Mouse (Mus musculus): ENCODE measurements at regions not wholly inside any gene's neighbourhood (a gene's known extent, or its start where the extent isn't known, plus 50 kb on each side); places are given as distances from the start of the nearest gene placed in this dataset.

DNA sequence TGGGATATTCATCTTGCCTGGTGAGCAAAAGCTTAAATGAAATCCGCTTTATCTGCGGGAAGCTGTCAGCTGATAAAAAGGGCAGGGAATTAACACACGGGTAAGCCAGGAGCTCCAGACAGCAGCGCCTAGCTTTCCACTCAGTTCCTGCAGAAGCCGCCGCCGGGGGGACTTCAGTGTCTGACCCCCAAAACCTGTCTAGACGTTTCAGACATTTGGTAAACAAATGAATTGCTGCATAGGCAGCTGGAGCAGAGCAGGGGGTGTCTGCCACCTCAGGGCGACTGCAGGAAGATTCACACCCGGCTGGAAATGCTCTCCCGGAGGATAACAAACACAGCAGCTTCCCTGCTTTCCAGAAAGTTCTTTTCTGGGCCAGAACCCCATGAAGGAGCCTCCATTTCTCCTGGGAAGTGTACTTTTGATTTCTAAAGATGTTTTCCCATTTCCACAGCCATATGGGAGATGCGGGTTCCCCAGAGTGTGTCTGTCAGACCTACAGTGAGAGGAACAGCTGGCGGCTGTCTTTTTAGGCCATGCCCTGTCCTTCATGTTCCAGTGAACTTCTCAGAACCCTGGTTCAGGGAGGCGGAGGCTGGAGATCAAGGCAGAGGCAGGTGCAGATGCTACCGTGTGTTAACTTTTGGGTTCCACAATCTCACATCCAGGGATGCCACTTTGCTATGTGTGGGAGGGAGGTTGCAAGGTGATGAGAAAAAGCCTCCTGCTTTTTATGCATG, 58.7 kb upstream of the Pmepa1 start:
- no peaks in the 10 kb centered on the region for H3K36me3 ChIP-seq (ENCODE audit: insufficient read depth, low read length)
- H3K4me1 ChIP-seq (replicated peaks; ENCODE audit: low read depth, low read length): peaks cover 47% of the 10 kb centered on the region
- TF ChIP-seq NANOG (IDR thresholded peaks at IDR 0.05; ENCODE audit: borderline replicate concordance, low read length): no peak
- no peak for TF ChIP-seq CTCF (conservative IDR thresholded peaks at IDR 0.05; ENCODE audit: low read length)
- no peak for TF ChIP-seq POU5F1 (IDR thresholded peaks at IDR 0.05; ENCODE audit: borderline replicate concordance, low read length)
- H3K9me3 ChIP-seq (ENCODE audit: low read length): no peaks in the 10 kb centered on the region
- 0 out of 2 replicates have a peak overlapping the region, but pooled peaks have one; percentile 7 for H3K4me3 ChIP-seq (replicated peaks; ENCODE audit: low read length)
- H3K27me3 ChIP-seq (ENCODE audit: insufficient read depth, low read length): peaks cover 66% of the 10 kb centered on the region

DNA sequence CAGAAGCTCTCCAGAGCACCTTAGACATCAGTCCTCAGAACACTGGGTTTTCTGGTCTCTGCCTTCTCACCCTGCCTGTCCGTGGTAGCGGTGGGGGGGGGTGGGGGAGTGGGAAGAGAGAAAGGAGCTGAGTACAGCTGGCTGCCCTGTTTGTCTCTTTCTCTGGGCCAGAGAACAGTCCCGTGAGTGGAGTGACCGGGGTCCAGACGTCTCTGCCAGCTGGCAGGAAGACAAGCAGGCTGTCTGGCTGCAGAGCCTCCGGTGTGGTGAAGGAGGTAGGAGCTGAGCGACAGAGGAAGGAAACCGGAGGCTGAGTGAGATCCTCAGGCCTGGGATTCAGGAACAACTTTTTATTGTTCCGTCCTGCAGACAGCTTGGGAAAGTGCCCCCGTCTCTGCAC, 59.5 kb upstream of the Pmepa1 start:
- TF ChIP-seq POU5F1 (IDR thresholded peaks at IDR 0.05; ENCODE audit: borderline replicate concordance, low read length) (no peak), NANOG (IDR thresholded peaks at IDR 0.05; ENCODE audit: borderline replicate concordance, low read length) (no peak), CTCF (conservative IDR thresholded peaks at IDR 0.05; ENCODE audit: low read length) (no peak)
- Histone ChIP-seq H3K27me3 (ENCODE audit: insufficient read depth, low read length) (peaks cover 66% of the 10 kb centered on the region), H3K9me3 (ENCODE audit: low read length) (no peaks in the 10 kb centered on the region), H3K4me3 (replicated peaks; ENCODE audit: low read length) (no peak overlapping the region), H3K4me1 (replicated peaks; ENCODE audit: low read depth, low read length) (peaks cover 56% of the 10 kb centered on the region), H3K36me3 (ENCODE audit: insufficient read depth, low read length) (no peaks in the 10 kb centered on the region)

GRCm38 (mm10) chr2:173337666-173338065, 61.3 kb upstream of the Pmepa1 start:
- Histone ChIP-seq H3K9me3 (ENCODE audit: low read length) (no peaks in the 10 kb centered on the region), H3K36me3 (ENCODE audit: insufficient read depth, low read length) (no peaks in the 10 kb centered on the region), H3K4me1 (replicated peaks; ENCODE audit: low read depth, low read length) (peaks cover 66% of the 10 kb centered on the region), H3K4me3 (replicated peaks; ENCODE audit: low read length) (no peak overlapping the region), H3K27me3 (ENCODE audit: insufficient read depth, low read length) (peaks cover 64% of the 10 kb centered on the region)
- no peak for TF ChIP-seq NANOG (IDR thresholded peaks at IDR 0.05; ENCODE audit: borderline replicate concordance, low read length)

GRCm38 (mm10) chr2:173338671-173339070, 62.3 kb upstream of the Pmepa1 start:
- TF ChIP-seq POU5F1 (IDR thresholded peaks at IDR 0.05; ENCODE audit: borderline replicate concordance, low read length) (no peak), NANOG (IDR thresholded peaks at IDR 0.05; ENCODE audit: borderline replicate concordance, low read length) (no peak), CTCF (conservative IDR thresholded peaks at IDR 0.05; ENCODE audit: low read length) (no peak)

GRCm38 (mm10) chr2:173339211-173339610, 62.9 kb upstream of the Pmepa1 start:
- Histone ChIP-seq H3K27me3 (ENCODE audit: insufficient read depth, low read length) (peaks cover 71% of the 10 kb centered on the region), H3K9me3 (ENCODE audit: low read length) (no peaks in the 10 kb centered on the region), H3K36me3 (ENCODE audit: insufficient read depth, low read length) (no peaks in the 10 kb centered on the region), H3K4me1 (replicated peaks; ENCODE audit: low read depth, low read length) (peaks cover 70% of the 10 kb centered on the region), H3K4me3 (replicated peaks; ENCODE audit: low read length) (0 out of 2 replicates have a peak overlapping the region, but pooled peaks have one; percentile 54)
- TF ChIP-seq CTCF (conservative IDR thresholded peaks at IDR 0.05; ENCODE audit: low read length): 0 out of 2 replicates have a peak, but pooled peaks have one; percentile 2
- no peak for TF ChIP-seq NANOG (IDR thresholded peaks at IDR 0.05; ENCODE audit: borderline replicate concordance, low read length)
- no peak for TF ChIP-seq POU5F1 (IDR thresholded peaks at IDR 0.05; ENCODE audit: borderline replicate concordance, low read length)

More at GRCm38 (mm10) chr2:173338671-173339070, 62.3 kb upstream of the Pmepa1 start:
- Histone ChIP-seq H3K4me3 (replicated peaks; ENCODE audit: low read length) (no peak overlapping the region), H3K36me3 (ENCODE audit: insufficient read depth, low read length) (no peaks in the 10 kb centered on the region), H3K9me3 (ENCODE audit: low read length) (no peaks in the 10 kb centered on the region), H3K4me1 (replicated peaks; ENCODE audit: low read depth, low read length) (peaks cover 71% of the 10 kb centered on the region), H3K27me3 (ENCODE audit: insufficient read depth, low read length) (peaks cover 68% of the 10 kb centered on the region)

DNA sequence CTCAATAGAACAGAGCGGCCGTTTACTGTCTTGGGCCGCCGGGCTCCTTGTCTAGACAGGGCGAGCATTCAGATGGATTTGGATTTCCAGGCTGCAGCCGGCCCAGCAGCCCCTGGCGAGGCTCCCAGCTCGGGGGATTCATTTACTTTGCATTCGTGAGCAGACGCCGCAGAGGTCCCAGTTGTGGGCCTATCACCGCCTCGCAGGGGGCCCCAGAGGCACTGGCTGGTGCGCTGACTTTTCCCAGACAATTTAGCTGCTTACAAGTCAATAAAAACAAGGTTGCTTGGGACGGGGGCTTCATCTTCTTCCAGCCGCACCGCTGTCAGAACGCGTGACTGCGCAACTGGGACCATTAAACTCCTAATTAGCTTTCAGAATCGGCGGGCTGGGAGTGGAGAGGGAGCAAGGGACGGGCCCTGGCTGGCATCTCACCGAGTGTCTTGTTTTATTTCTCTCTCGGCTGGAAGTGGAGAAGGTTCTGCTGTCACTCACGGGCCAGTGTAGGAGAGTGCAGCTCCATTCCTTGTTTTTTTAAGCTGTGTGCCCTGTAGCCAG, 63.8 kb upstream of the Pmepa1 start:
- peaks cover 61% of the 10 kb centered on the region for H3K4me1 ChIP-seq (replicated peaks; ENCODE audit: low read depth, low read length)
- no peak for TF ChIP-seq CTCF (conservative IDR thresholded peaks at IDR 0.05; ENCODE audit: low read length)
- TF ChIP-seq POU5F1 (IDR thresholded peaks at IDR 0.05; ENCODE audit: borderline replicate concordance, low read length): no peak
- no peak for TF ChIP-seq NANOG (IDR thresholded peaks at IDR 0.05; ENCODE audit: borderline replicate concordance, low read length)
- H3K9me3 ChIP-seq (ENCODE audit: low read length): no peaks in the 10 kb centered on the region
- H3K4me3 ChIP-seq (replicated peaks; ENCODE audit: low read length): peak overlapping the region; percentile 54
- H3K36me3 ChIP-seq (ENCODE audit: insufficient read depth, low read length): no peaks in the 10 kb centered on the region
- H3K27me3 ChIP-seq (ENCODE audit: insufficient read depth, low read length): peaks cover 63% of the 10 kb centered on the region

DNA sequence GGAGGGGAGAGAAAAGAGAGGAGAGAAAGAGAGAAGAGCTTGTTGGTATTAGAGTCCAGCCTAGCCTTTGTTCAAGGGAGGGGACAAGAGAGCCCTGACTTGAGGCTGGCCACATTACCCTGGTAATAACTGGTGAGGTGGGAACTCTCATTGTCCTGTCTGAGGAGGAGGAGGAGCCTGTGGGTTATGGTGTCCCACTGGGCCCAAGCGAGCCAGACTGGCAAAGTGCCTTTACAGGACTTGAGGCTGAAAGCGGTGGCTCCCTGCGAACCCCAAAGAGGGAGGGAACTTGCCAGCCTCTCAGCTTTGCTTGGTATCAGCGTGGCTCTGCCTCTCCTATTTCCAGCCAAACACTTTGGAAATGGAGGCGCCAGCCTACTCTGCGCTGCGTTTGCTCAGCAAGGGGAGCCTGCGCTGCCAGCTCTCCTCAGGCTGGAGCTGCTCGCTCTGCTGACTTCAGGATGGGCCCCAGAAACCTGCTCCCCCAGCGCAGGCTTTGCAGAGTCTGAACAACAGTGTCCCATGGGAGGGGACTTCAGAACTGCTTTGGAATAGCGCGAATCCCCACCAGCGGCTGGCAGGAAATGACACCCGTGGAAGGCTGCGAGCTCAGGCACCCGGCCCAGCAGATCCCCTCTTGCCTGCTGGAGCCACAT, 66.4 kb upstream of the Pmepa1 start:
- peaks cover 55% of the 10 kb centered on the region for H3K27me3 ChIP-seq (ENCODE audit: insufficient read depth, low read length)
- H3K36me3 ChIP-seq (ENCODE audit: insufficient read depth, low read length): no peaks in the 10 kb centered on the region
- H3K4me1 ChIP-seq (replicated peaks; ENCODE audit: low read depth, low read length): peaks cover 58% of the 10 kb centered on the region
- TF ChIP-seq CTCF (conservative IDR thresholded peaks at IDR 0.05; ENCODE audit: low read length): no peak
- no peak for TF ChIP-seq POU5F1 (IDR thresholded peaks at IDR 0.05; ENCODE audit: borderline replicate concordance, low read length)
- TF ChIP-seq NANOG (IDR thresholded peaks at IDR 0.05; ENCODE audit: borderline replicate concordance, low read length): no peak
- no peaks in the 10 kb centered on the region for H3K9me3 ChIP-seq (ENCODE audit: low read length)
- H3K4me3 ChIP-seq (replicated peaks; ENCODE audit: low read length): peak overlapping the region; percentile 52

DNA sequence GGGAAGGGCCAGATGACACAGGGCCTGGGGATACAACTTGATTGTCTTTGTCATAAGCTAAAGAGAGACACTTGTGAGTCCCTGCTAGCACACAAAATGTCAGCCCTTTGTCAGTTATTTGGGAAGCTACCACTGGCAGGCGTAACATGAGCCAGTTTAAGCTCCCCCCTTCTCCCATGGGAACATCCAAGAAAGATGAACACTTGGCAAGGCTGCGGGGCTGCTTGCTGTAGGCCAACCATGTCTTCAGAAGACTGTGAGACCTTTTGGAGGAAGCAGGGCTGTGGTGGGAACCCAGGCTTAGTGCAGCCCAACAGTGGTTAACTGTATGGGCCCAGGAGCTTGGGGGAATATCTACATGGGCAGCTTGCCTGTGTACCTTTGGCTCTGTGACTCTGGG, 67.3 kb upstream of the Pmepa1 start:
- TF ChIP-seq CTCF (conservative IDR thresholded peaks at IDR 0.05; ENCODE audit: low read length) (no peak), NANOG (IDR thresholded peaks at IDR 0.05; ENCODE audit: borderline replicate concordance, low read length) (no peak), POU5F1 (IDR thresholded peaks at IDR 0.05; ENCODE audit: borderline replicate concordance, low read length) (no peak)
- H3K36me3 ChIP-seq (ENCODE audit: insufficient read depth, low read length): no peaks in the 10 kb centered on the region
- peaks cover 54% of the 10 kb centered on the region for H3K4me1 ChIP-seq (replicated peaks; ENCODE audit: low read depth, low read length)
- H3K4me3 ChIP-seq (replicated peaks; ENCODE audit: low read length): no peak overlapping the region
- H3K9me3 ChIP-seq (ENCODE audit: low read length): no peaks in the 10 kb centered on the region
- H3K27me3 ChIP-seq (ENCODE audit: insufficient read depth, low read length): peaks cover 51% of the 10 kb centered on the region

Data from E14TG2a.4 (cell line).